Mouse (Mus musculus): Measurements from ENCODE around the gene B3galt6. TPM values are rescaled to one million over a fixed set of nuclear protein-coding genes. Genes with fewer than 3 reads are reported as not detected.

B3galt6 gene
- polyA plus RNA-seq (2012; rRNA removed): 2.1 and 2.8 TPM in 2 replicates

GRCm38 (mm10) chr4:155992241-155992905 is at the start of gene B3galt6, which contains the start of gene Sdf4:
Gene B3galt6 (minus strand): TSS chr4:155992649.
Gene Sdf4 (plus strand): TSS chr4:155992872.

GRCm38 (mm10) chr4:156026013-156026412 is 33.6 kb upstream of the B3galt6 start, which contains the start of gene Tnfrsf18:
Gene Tnfrsf18 (plus strand): TSS chr4:156026164.

GRCm38 (mm10) chr4:156013637-156014036 is 21.2 kb upstream of the B3galt6 start, which contains the start of gene Tnfrsf4:
Gene Tnfrsf4 (plus strand): TSS chr4:156013843.

GRCm38 (mm10) chr4:155962167-155962971 is 30.1 kb downstream of the B3galt6 start, which contains the start of gene C1qtnf12:
Gene C1qtnf12 (plus strand): TSS chr4:155962318.

GRCm38 (mm10) chr4:155943534-155944249 is 48.8 kb downstream of the B3galt6 start, which contains the start of gene Ube2j2:
Gene Ube2j2 (plus strand): TSS chr4:155943831.

Other genes with a start within 250 kb of the B3galt6 start
- gene Atad3a, start 231.6 kb downstream of the B3galt6 start, polyA plus RNA-seq (2012; rRNA removed): 37.8 and 42.2 TPM in 2 replicates
- gene Vwa1, start 218.0 kb downstream of the B3galt6 start, polyA plus RNA-seq (2012; rRNA removed): 0.12 and 0.18 TPM in 2 replicates
- 0.29 TPM in 2 replicates for gene Tmem88b, start 206.8 kb downstream of the B3galt6 start, polyA plus RNA-seq (2012; rRNA removed)
- gene Ankrd65, start 202.2 kb downstream of the B3galt6 start, polyA plus RNA-seq (2012; rRNA removed): 0.02 TPM in 1 of 2 replicates, not detected in the other
- 68.5 and 74.1 TPM in 2 replicates for gene Mrpl20, start 189.8 kb downstream of the B3galt6 start, polyA plus RNA-seq (2012; rRNA removed)
- gene Ccnl2, start 180.2 kb downstream of the B3galt6 start, polyA plus RNA-seq (2012; rRNA removed): 66.5 and 75.1 TPM in 2 replicates
- 76.4 and 80.4 TPM in 2 replicates for gene Aurkaip1, start 161.4 kb downstream of the B3galt6 start, polyA plus RNA-seq (2012; rRNA removed)
- 5.0 and 5.9 TPM in 2 replicates for gene Mxra8, start 153.0 kb downstream of the B3galt6 start, polyA plus RNA-seq (2012; rRNA removed)
- gene Dvl1, start 145.2 kb downstream of the B3galt6 start, polyA plus RNA-seq (2012; rRNA removed): 18.2 and 20.1 TPM in 2 replicates
- gene Tas1r3, start 129.3 kb downstream of the B3galt6 start, polyA plus RNA-seq (2012; rRNA removed): 0.06 and 0.08 TPM in 2 replicates
- 4.5 and 5.1 TPM in 2 replicates for gene Cptp, start 123.2 kb downstream of the B3galt6 start, polyA plus RNA-seq (2012; rRNA removed)
- 19.9 and 22.3 TPM in 2 replicates for gene Ints11, start 123.1 kb downstream of the B3galt6 start, polyA plus RNA-seq (2012; rRNA removed)
- gene Pusl1, start 100.9 kb downstream of the B3galt6 start, polyA plus RNA-seq (2012; rRNA removed): 14.5 and 17.2 TPM in 2 replicates
- 6.8 and 9.2 TPM in 2 replicates for gene Acap3, start 100.8 kb downstream of the B3galt6 start, polyA plus RNA-seq (2012; rRNA removed)
- gene Ube2j2, start 48.8 kb downstream of the B3galt6 start, polyA plus RNA-seq (2012; rRNA removed): 34.7 and 36.6 TPM in 2 replicates
- 32.6 and 35.9 TPM in 2 replicates for gene C1qtnf12, start 30.3 kb downstream of the B3galt6 start, polyA plus RNA-seq (2012; rRNA removed)
- 30.4 and 33.1 TPM in 2 replicates for gene Sdf4, start 223 bp upstream of the B3galt6 start, polyA plus RNA-seq (2012; rRNA removed)
- gene Tnfrsf4, start 21.2 kb upstream of the B3galt6 start, polyA plus RNA-seq (2012; rRNA removed): 0.85 and 1.0 TPM in 2 replicates
- gene Tnfrsf18, start 33.5 kb upstream of the B3galt6 start, polyA plus RNA-seq (2012; rRNA removed): 0.15 and 0.24 TPM in 2 replicates
- gene Ttll10, start 66.8 kb upstream of the B3galt6 start, polyA plus RNA-seq (2012; rRNA removed): 0.43 and 0.44 TPM in 2 replicates
- 12.7 and 17.1 TPM in 2 replicates for gene 9430015G10Rik, start 117.3 kb upstream of the B3galt6 start, polyA plus RNA-seq (2012; rRNA removed)
- 0.19 and 0.24 TPM in 2 replicates for gene Rnf223, start 137.9 kb upstream of the B3galt6 start, polyA plus RNA-seq (2012; rRNA removed)
- 19.0 and 20.7 TPM in 2 replicates for gene Agrn, start 204.8 kb upstream of the B3galt6 start, polyA plus RNA-seq (2012; rRNA removed)
- 9.9 and 16.3 TPM in 2 replicates for gene Isg15, start 208.2 kb upstream of the B3galt6 start, polyA plus RNA-seq (2012; rRNA removed)
- gene AW011738, start 210.7 kb upstream of the B3galt6 start, polyA plus RNA-seq (2012; rRNA removed): 0.66 and 0.84 TPM in 2 replicates
- gene Perm1, start 223.2 kb upstream of the B3galt6 start, polyA plus RNA-seq (2012; rRNA removed): 0.03 and 0.08 TPM in 2 replicates
- 8.9 and 9.5 TPM in 2 replicates for gene Plekhn1, start 242.2 kb upstream of the B3galt6 start, polyA plus RNA-seq (2012; rRNA removed)
- 63.6 and 69.6 TPM in 2 replicates for gene Noc2l, start 243.4 kb upstream of the B3galt6 start, polyA plus RNA-seq (2012; rRNA removed)

All from liver, embryonic 14 days (tissue).